Mouse (Mus musculus) E14TG2a.4 (cell line): Measurements from ENCODE around the gene Znrf4.

Source experiments
- CTCF ChIP-seq: conservative IDR thresholded peaks from 2 replicates; pipeline ENCODE4 v1.5.1; 2014; ENCODE audit warnings: low read length
- NANOG ChIP-seq: IDR thresholded peaks from 2 replicates; pipeline ENCODE4 v1.6.1; 2014; ENCODE audit warnings: borderline replicate concordance, low read length, mixed read lengths

DNA sequence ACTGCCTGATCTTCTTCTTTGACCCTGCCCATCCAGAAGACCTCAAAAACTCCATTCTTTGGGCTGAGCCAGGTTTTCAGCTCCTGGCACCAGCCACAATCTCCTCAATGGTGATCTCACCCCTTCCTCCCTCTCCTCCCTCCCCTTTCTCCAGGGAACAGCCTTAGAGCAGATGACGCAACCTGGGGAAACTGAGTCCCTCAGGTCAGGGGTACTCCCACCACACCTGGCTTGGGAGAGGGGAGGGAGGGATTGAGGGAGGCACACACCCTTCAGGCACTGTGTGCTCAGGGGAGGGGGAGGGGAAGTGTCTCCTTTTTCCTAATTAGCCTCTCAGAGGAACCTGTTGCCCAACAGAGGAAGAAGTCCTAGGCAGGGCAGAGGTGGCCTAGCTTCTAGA lies 29.6 kb downstream of the Znrf4 start:
- no peak for TF ChIP-seq CTCF
- TF ChIP-seq NANOG, result no peak
